Mouse (Mus musculus): Measurements from ENCODE around the gene Cdc14a.

Gene Cdc14a

DNA sequence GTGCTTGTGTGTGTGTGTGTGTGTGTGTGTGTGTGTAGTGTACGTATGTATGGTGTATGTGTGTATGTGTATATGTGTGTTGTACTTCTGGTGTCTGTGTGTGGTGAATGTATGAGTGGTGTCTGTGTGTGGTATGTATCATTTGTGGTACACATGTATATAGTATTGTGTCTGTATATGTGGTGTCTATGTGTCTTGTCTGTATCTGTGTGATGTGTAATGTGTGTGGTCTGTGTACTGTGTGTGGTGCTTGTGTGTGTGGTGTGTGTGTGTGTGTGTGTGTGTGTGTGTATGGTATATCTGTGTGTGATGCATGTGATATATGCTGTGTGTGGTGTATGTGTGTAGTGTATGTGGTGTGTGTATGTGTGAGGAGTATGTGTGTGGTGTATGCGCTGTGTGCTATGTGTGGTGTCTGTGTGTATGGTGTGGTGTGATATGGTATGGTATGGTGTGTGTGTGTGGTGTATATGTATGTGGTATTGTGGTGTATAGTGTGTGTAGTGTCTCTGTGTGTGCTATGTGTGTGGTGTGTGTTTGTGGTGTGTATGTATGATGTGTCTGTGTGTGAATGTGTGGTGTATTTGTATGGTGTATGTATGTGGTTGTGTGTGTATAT is 156.7 kb downstream of the Cdc14a start:
- DNase-seq (ENCODE audit: low spot score in 2 of 2) = no peak

- no peak for DNase-seq (ENCODE audit: low spot score in 2 of 2)
Measured at GRCm38 (mm10) chr3:116266360-116266759, 157.5 kb downstream of the Cdc14a start.

DNA sequence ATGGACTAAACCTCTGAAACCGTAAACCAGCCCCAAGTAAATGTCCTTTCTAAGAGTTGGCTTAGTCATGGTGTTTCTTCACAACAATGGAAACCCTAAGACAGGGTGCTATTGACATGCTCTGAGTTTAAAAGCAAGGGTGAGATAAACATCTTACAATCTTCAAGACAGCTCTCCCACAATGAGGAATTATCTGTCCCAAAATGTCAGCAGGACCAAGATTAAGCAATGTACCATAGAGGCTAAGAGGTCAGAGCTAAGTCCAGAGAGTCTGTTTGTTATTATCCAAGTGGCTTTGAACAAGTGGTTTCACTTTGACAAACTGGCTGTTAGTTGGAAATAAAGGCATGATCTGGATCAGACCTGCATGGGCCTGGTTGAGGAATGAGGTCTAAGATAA is 159.9 kb downstream of the Cdc14a start:
- no peak for DNase-seq (ENCODE audit: low spot score in 2 of 2)

- no peak for DNase-seq (ENCODE audit: low spot score in 2 of 2)
Measured at GRCm38 (mm10) chr3:116263061-116263460, 160.8 kb downstream of the Cdc14a start.

GRCm38 (mm10) chr3:116256104-116256503 is 167.7 kb downstream of the Cdc14a start:
- no peak for DNase-seq (ENCODE audit: low spot score in 2 of 2)

GRCm38 (mm10) chr3:116253077-116253531 is 170.7 kb downstream of the Cdc14a start, which contains the start of gene Gpr88:
Gene Gpr88, minus strand, starts transcription at chr3:116253503.
- no peak for DNase-seq (ENCODE audit: low spot score in 2 of 2)

DNA sequence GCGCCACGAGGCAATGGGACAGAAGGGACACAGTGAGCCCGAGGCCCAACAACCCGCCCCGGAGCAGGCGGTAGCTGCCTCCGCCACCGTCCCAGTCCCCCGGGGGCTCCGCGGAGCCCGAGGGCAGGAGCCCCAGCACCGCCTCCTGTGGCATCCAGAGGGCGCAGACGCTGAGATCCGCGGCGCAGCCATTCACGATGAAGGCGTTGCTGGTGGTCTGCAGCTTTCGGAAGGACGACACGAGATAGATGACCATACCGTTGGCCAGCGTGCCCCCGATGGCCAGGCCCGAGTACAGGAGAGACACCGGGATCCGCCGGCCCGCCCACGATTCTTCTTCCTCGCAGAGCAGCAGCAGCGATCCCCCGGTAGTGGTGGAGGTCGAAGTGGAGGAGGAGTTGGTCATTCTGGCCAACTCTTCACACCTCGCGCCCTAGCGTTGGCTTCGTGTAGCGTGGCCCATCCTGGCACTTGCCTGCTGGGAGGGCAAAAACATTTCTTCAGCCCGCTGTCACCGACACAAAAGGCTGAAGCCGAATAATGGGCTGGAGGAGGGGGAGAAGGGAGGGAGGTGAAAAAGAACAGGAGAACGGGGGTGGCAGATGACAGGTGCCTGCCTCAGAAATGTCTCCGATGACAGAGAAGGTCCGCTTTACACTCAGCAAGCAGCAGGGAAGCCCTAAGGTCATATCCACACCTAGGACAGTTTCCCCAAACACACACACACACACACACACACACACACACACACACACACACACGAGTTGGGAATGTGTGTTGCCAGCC is 171.4 kb downstream of the Cdc14a start:
- peak in 1 of 2 experiments; percentile 62 for DNase-seq (ENCODE audit: low spot score in 2 of 2)

- DNase-seq (ENCODE audit: low spot score in 2 of 2) = peak; percentile 13 to 64
Measured at GRCm38 (mm10) chr3:116251481-116252254, 172.2 kb downstream of the Cdc14a start.

- no peak for DNase-seq (ENCODE audit: low spot score in 2 of 2)
Measured at GRCm38 (mm10) chr3:116249026-116249425, 174.8 kb downstream of the Cdc14a start.

- no peak for DNase-seq (ENCODE audit: low spot score in 2 of 2)
Measured at GRCm38 (mm10) chr3:116244476-116244875, 179.4 kb downstream of the Cdc14a start.

GRCm38 (mm10) chr3:116242685-116243084 is 181.1 kb downstream of the Cdc14a start:
- no peak for DNase-seq (ENCODE audit: low spot score in 2 of 2)

GRCm38 (mm10) chr3:116237527-116237926 is 186.3 kb downstream of the Cdc14a start:
- DNase-seq (ENCODE audit: low spot score in 2 of 2) = no peak

DNA sequence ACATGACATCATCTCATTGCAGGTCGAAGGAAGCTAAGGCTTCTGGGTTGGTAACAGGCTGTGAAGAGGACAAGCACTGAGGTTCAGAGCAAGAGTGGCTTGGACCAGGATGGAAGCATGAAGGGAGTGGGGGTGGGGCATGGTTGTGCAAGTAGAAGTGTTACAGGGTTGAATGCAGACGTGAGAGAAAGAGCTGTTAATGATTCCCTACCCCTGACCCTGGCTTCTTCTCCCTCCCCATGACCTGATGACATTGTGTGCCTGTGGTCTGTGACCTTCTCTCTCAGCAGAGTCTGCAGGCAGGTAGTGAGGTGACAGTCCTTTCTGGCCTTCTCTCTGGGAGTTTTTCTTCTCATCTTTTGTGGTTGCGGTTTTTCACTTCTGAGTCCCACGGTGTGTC is 187.0 kb downstream of the Cdc14a start:
- DNase-seq (ENCODE audit: low spot score in 2 of 2) = no peak

DNA sequence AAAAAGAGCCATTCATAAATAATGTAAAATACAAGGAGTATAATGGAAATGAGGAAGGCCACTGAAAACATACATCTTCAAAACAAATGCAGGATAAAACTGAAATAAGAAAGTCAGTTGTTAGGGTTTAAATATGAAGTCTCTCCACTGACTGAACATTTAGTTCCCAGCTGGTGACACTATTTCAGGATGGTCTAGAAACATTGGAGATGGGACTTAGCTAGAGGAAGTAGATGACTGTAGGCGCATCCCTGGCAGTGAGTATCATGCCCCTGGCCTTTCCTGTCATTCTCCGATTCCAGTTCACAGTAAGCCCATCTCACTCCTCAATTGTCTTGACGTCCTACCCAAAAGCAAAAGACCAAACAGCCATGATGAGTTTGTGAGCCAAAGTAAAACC is 190.3 kb downstream of the Cdc14a start:
- DNase-seq (ENCODE audit: low spot score in 2 of 2) = no peak

DNA sequence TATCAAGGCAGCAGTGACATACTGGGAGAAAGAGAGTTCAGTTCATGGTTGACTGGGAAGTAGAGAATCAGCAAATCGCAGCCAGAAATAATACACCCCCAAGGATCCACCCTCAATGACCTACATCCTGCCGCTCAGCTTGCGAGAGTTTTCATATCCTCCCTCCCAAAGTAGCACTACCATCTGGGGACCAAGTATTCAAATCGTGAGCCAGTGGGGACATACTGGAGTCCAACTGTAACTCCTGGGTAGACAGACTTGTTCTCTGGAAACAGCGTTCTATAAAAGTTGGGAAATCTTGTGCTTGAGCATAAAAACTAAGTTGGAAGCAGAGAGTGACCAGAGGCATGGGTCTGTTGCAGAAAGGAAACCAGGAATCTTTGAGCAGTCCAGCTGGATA is 191.1 kb downstream of the Cdc14a start:
- no peak for DNase-seq (ENCODE audit: low spot score in 2 of 2)

- DNase-seq (ENCODE audit: low spot score in 2 of 2) = no peak
Measured at GRCm38 (mm10) chr3:116229336-116229735, 194.5 kb downstream of the Cdc14a start.

DNA sequence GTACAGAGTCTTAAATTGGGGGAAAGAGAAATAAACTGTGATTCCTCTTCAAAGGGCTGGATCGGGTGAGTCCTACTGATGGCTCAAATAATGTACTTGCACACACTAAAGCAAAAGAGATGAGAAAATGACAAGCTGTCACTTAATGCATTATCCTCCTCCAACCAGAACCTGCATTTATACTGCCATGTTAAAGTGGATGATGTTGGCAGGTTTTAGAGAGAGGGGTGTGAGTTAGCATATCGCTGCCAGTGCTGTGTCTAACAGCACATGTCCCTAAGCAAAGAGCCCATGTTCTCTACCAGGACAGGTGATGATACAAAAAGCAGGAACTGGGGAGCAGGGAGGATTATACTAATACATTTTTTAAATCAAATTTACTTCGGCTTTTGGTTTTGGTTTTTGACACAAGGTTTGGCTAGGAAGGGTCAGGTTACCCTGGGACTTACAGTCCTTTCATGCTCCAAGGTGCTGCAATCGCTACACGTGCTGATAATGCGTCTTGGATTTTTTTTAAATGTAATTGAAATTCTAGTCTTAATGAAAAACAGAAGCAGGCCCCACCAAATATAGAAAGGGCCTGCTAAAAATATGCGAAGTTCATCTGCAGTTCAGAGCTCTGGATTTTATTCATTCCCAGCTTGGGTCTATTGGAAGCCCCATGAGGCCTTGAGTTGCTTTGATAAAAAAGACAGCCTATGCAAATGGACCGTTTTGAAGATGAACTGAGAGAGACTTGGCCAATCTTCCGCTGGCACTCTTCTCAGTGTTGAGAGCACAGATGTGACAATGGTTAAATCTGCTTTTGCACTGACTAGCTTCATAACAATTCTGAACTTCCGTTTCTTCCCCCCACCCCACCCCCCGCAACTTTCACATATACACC is 195.2 kb downstream of the Cdc14a start:
- DNase-seq (ENCODE audit: low spot score in 2 of 2) = no peak

DNA sequence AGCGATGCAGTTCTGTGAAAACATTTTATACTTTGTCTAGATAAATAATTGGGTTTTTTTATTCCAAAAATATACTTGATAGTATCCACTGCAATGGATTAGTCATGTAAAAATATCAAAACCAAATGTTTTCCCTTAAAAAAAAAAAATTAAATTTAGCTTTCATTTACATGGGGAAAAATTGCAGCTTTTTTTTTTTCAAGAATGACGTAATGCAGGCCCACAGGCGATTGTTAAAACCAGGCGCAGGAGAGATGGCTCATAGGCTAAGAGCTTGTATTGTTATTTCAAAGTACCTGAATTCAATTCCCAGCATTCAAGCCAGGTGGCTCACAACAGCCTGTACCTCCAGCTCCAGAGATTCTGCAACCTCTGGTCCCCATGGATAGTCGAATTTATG is 196.4 kb downstream of the Cdc14a start:
- no peak for DNase-seq (ENCODE audit: low spot score in 2 of 2)

GRCm38 (mm10) chr3:116226915-116227314 is 196.9 kb downstream of the Cdc14a start:
- no peak for DNase-seq (ENCODE audit: low spot score in 2 of 2)
